Mouse (Mus musculus): ENCODE results near the gene Zcchc13. TPM values are rescaled to one million over a fixed set of nuclear protein-coding genes. Genes with fewer than 3 reads are reported as not detected.
A peak's percentile ranks its signal among the peaks of the same experiment; 100 is the strongest.

The Zcchc13 gene
- total and polyA plus RNA-seq, 3 experiments: not detected

- DNase-seq (ENCODE audit: low read depth, low spot score): peak; percentile 69
- TF ChIP-seq JUND (IDR thresholded peaks at IDR 0.05; ENCODE audit: low read depth, low read length) (no peak), NELFE (IDR thresholded peaks at IDR 0.05; ENCODE audit: low read depth, low read length) (no peak), GATA1 (IDR thresholded peaks at IDR 0.05; ENCODE audit: low read depth, low read length) (no peak), GABPA (IDR thresholded peaks at IDR 0.05; ENCODE audit: low read depth, low read length) (no peak), USF1 (IDR thresholded peaks at IDR 0.05; ENCODE audit: low read depth, low read length) (no peak), RAD21 (IDR thresholded peaks at IDR 0.05; ENCODE audit: low read depth, low read length) (peak; percentile 66), TBP (IDR thresholded peaks at IDR 0.05; ENCODE audit: low read depth, low read length) (peak; percentile 65), ZNF384 (IDR thresholded peaks at IDR 0.05; ENCODE audit: low read depth, low read length) (no peak), ZC3H11A (IDR thresholded peaks at IDR 0.05; ENCODE audit: low read depth, low read length) (peak; percentile 49), MAFK (IDR thresholded peaks at IDR 0.05; ENCODE audit: borderline replicate concordance, low read depth, low read length) (no peak), E2F4 (IDR thresholded peaks at IDR 0.05; ENCODE audit: borderline replicate concordance, low read depth, low read length) (no peak), ZKSCAN1 (IDR thresholded peaks at IDR 0.05; ENCODE audit: low read depth, low read length) (no peak), MYC (IDR thresholded peaks at IDR 0.05; ENCODE audit: low read depth, low read length) (no peak), ELF1 (IDR thresholded peaks at IDR 0.05; ENCODE audit: low read depth, low read length) (no peak), CHD1 (IDR thresholded peaks at IDR 0.05; ENCODE audit: low read depth, low read length) (no peak), KAT2A (conservative IDR thresholded peaks at IDR 0.05; ENCODE audit: low read depth, low read length) (no peak), RCOR1 (IDR thresholded peaks at IDR 0.05; ENCODE audit: low read depth, low read length) (no peak), CTCF (IDR thresholded peaks at IDR 0.05 in 2 of 3, conservative IDR thresholded peaks at IDR 0.05 in 1 of 3; ENCODE audit: control insufficient read depth in 1 of 3, insufficient read depth in 1 of 3, low read depth in 2 of 3, low read length in 3 of 3, poor library complexity in 1 of 3, severe bottlenecking in 1 of 3) (peak in 2 of 3 experiments; percentile 52 to 73; a peak in 4 of 6 replicates), BHLHE40 (IDR thresholded peaks at IDR 0.05; ENCODE audit: borderline replicate concordance, low read depth, low read length) (no peak), POLR2AphosphoS5 (IDR thresholded peaks at IDR 0.05; ENCODE audit: borderline replicate concordance, low read depth, low read length) (no peak), ZMIZ1 (IDR thresholded peaks at IDR 0.05; ENCODE audit: low read depth, low read length) (no peak), USF2 (IDR thresholded peaks at IDR 0.05; ENCODE audit: borderline replicate concordance in 1 of 2, insufficient read depth in 1 of 2, low read depth in 1 of 2, low read length in 2 of 2) (no peak), HCFC1 (IDR thresholded peaks at IDR 0.05; ENCODE audit: low read depth, low read length) (no peak), SMC3 (IDR thresholded peaks at IDR 0.05; ENCODE audit: low read depth, low read length) (peak; percentile 74), NRF1 (IDR thresholded peaks at IDR 0.05; ENCODE audit: insufficient read depth, low read depth, low read length, poor library complexity, severe bottlenecking) (no peak), POLR2A (IDR thresholded peaks at IDR 0.05; ENCODE audit: control insufficient read depth in 1 of 2, insufficient read depth in 1 of 2, low read depth in 1 of 2, low read length in 2 of 2, poor library complexity in 1 of 2) (no peak), TAL1 (IDR thresholded peaks at IDR 0.05; ENCODE audit: low read length) (no peak)
These were observed 5.8 kb upstream of the Zcchc13 start for GRCm38 (mm10) chrX:103624426-103625168.

More at GRCm38 (mm10) chrX:103624426-103625168, 5.8 kb upstream of the Zcchc13 start:
- Histone ChIP-seq H3K4me1 (ENCODE audit: control insufficient read depth in 1 of 2, insufficient read depth in 2 of 2, low read length in 2 of 2) (peaks cover 0 to 2% of the 10 kb centered on the region in 2 experiments; a peak in 1 of 4 replicates), H3K9ac (ENCODE audit: control insufficient read depth, low read depth, low read length, poor library complexity, severe bottlenecking) (peak overlapping the region; percentile 98), H3K27me3 (ENCODE audit: control insufficient read depth in 1 of 2, insufficient read depth in 2 of 2, low read length in 2 of 2) (no peaks in the 10 kb centered on the region), H3K36me3 (ENCODE audit: control insufficient read depth in 1 of 2, insufficient read depth in 2 of 2, low read length in 2 of 2) (peaks cover 0 to 2% of the 10 kb centered on the region in 2 experiments; a peak in 1 of 4 replicates), H3K4me3 (ENCODE audit: control insufficient read depth in 1 of 2, insufficient read depth in 1 of 2, low read depth in 2 of 2, low read length in 2 of 2) (peak overlapping the region; percentile 73 to 99), H3K79me2 (ENCODE audit: control insufficient read depth, insufficient read depth, low read length, poor library complexity) (peaks cover 7% of the 10 kb centered on the region), H3K9me3 (replicated peaks; ENCODE audit: insufficient read depth, low read length) (no peaks in the 10 kb centered on the region), H3K27ac (ENCODE audit: control insufficient read depth, low read depth, low read length) (no peak overlapping the region)
